Mouse (Mus musculus) neural tube, embryonic 13.5 days (tissue): ENCODE measurements around the gene Ifit3. TPM values are rescaled to one million over a fixed set of nuclear protein-coding genes. Genes with fewer than 3 reads are reported as not detected.
A peak's percentile ranks its signal among the peaks of the same experiment; 100 is the strongest.
"Not testable (repeated sequence)": the region's sequence is repeated elsewhere in the genome, so short reads cannot be mapped to it uniquely, and the experiment has no call there.

Source experiments
- ATAC-seq: fragments of 200-750 bp; cut with Nextera tagmentation; 2 replicates; pipeline ENCODE4 v1.8.0; 2017; ENCODE audit warnings: low read depth, mild to moderate bottlenecking, moderate TSS enrichment, moderate library complexity
- H3K27ac ChIP-seq: fragments of 300-500 bp; sonication (generic); replicated peaks from 2 replicates; pipeline ENCODE4 v1.5.1; 2015; ENCODE audit warnings: moderate library complexity, mild to moderate bottlenecking, inconsistent platforms
- H3K27me3 ChIP-seq: fragments of 300-500 bp; sonication (generic); 2 replicates; pipeline ENCODE4 v1.6.1; 2015; ENCODE audit warnings: mild to moderate bottlenecking, inconsistent platforms
- H3K36me3 ChIP-seq: fragments of 300-500 bp; sonication (generic); 2 replicates; pipeline ENCODE4 v1.6.1; 2015; ENCODE audit warnings: mild to moderate bottlenecking, inconsistent platforms
- H3K4me1 ChIP-seq: fragments of 300-500 bp; sonication (generic); replicated peaks from 2 replicates; pipeline ENCODE4 v1.6.1; 2015; ENCODE audit warnings: inconsistent platforms
- H3K4me2 ChIP-seq: fragments of 300-500 bp; sonication (generic); 2 replicates; pipeline ENCODE4 v1.6.1; 2015; ENCODE audit warnings: inconsistent platforms, mild to moderate bottlenecking, moderate library complexity
- H3K4me3 ChIP-seq: fragments of 300-500 bp; sonication (generic); 2 replicates; pipeline ENCODE4 v1.5.1; 2015; ENCODE audit warnings: mild to moderate bottlenecking, inconsistent platforms
- H3K9ac ChIP-seq: fragments of 300-500 bp; sonication (generic); 2 replicates; pipeline ENCODE4 v1.6.1; 2015; ENCODE audit warnings: moderate library complexity, mild to moderate bottlenecking, inconsistent platforms
- H3K9me3 ChIP-seq: fragments of 300-500 bp; sonication (generic); 2 replicates; pipeline ENCODE4 v1.6.1; 2016; ENCODE audit warnings: inconsistent platforms
- WGBS: fragments of 180-500 bp; shearing (Covaris S2); methylation state at CpG from one replicate; pipeline ENCODE4 v1.1.7; 2015; 5-methylcytosine and 5-hydroxymethylcytosine counted together
- polyA plus RNA-seq: library from polyadenylated mRNA; unstranded; fragments of >200 nt; fragmentation: Nextera tagmentation; extraction: Ambion mirVana; gene quantifications from 2 replicates; pipeline ENCODE4 v1.2.1, GENCODE M21; 2015

Gene Ifit3
- polyA plus RNA-seq, 1 experiment from 2014 or later, result 2.1 TPM

- no peak overlapping the region for H3K27ac ChIP-seq
- H3K4me3 ChIP-seq, result no peak overlapping the region
- no peaks in the 10 kb centered on the region for H3K9me3 ChIP-seq
- H3K9ac ChIP-seq, result no peak overlapping the region
- 91% methylated on average over 1 of the region's 1 CpGs for WGBS
- ATAC-seq, result no peak
- H3K27me3 ChIP-seq, result no peaks in the 10 kb centered on the region
- peaks cover 6% of the 10 kb centered on the region; the same call in 1 of the 2 replicates for H3K4me1 ChIP-seq
- H3K4me2 ChIP-seq, result no peak overlapping the region
- no peaks in the 10 kb centered on the region for H3K36me3 ChIP-seq
Measured at GRCm38 (mm10) chr19:34566178-34566784, 17.1 kb upstream of the Ifit3 start.

- peaks cover 8% of the 10 kb centered on the region; the same call in 1 of the 2 replicates for H3K4me1 ChIP-seq
- no peak overlapping the region for H3K4me2 ChIP-seq
- no peaks in the 10 kb centered on the region for H3K27me3 ChIP-seq
- no peak overlapping the region for H3K4me3 ChIP-seq
- 70% methylated on average over 7 of the region's 7 CpGs for WGBS
- H3K9me3 ChIP-seq, result no peaks in the 10 kb centered on the region
- no peaks in the 10 kb centered on the region for H3K36me3 ChIP-seq
- H3K27ac ChIP-seq, result no peak overlapping the region
- ATAC-seq, result no peak
- no peak overlapping the region for H3K9ac ChIP-seq
Measured at GRCm38 (mm10) chr19:34568988-34569895, 14.1 kb upstream of the Ifit3 start.

- no peak overlapping the region for H3K4me2 ChIP-seq
- no peaks in the 10 kb centered on the region for H3K27me3 ChIP-seq
- H3K4me1 ChIP-seq, result peaks cover 8% of the 10 kb centered on the region; the same call in 1 of the 2 replicates
- no peak for ATAC-seq
- no peaks in the 10 kb centered on the region for H3K36me3 ChIP-seq
- H3K9me3 ChIP-seq, result no peaks in the 10 kb centered on the region
- no peak overlapping the region for H3K9ac ChIP-seq
- 76% methylated on average over 4 of the region's 4 CpGs for WGBS
- H3K27ac ChIP-seq, result no peak overlapping the region
- H3K4me3 ChIP-seq, result no peak overlapping the region
Measured at GRCm38 (mm10) chr19:34569896-34570476, 13.3 kb upstream of the Ifit3 start.

- no peaks in the 10 kb centered on the region for H3K36me3 ChIP-seq
- no peaks in the 10 kb centered on the region for H3K9me3 ChIP-seq
- no peak overlapping the region for H3K9ac ChIP-seq
- no peaks in the 10 kb centered on the region for H3K27me3 ChIP-seq
- peak; percentile 72 for ATAC-seq
- no peak overlapping the region for H3K4me3 ChIP-seq
- no peak overlapping the region for H3K4me2 ChIP-seq
- H3K27ac ChIP-seq, result no peak overlapping the region
- 68% methylated on average over 1 of the region's 1 CpGs for WGBS
- H3K4me1 ChIP-seq, result peaks cover 8% of the 10 kb centered on the region; the same call in 1 of the 2 replicates
Measured at GRCm38 (mm10) chr19:34571080-34571479, 12.3 kb upstream of the Ifit3 start.

GRCm38 (mm10) chr19:34573650-34574049 is 9.7 kb upstream of the Ifit3 start:
- WGBS, result 93% methylated on average over 5 of the region's 5 CpGs
- ATAC-seq, result no peak
- Histone ChIP-seq H3K4me2 (no peak overlapping the region), H3K36me3 (no peaks in the 10 kb centered on the region), H3K27me3 (no peaks in the 10 kb centered on the region), H3K4me1 (peaks cover 8% of the 10 kb centered on the region; the same call in 1 of the 2 replicates), H3K9ac (no peak overlapping the region), H3K4me3 (no peak overlapping the region), H3K27ac (no peak overlapping the region), H3K9me3 (no peaks in the 10 kb centered on the region)

- Histone ChIP-seq H3K4me1 (no peaks in the 10 kb centered on the region), H3K36me3 (no peaks in the 10 kb centered on the region), H3K4me3 (no peak overlapping the region), H3K9ac (no peak overlapping the region), H3K27ac (no peak overlapping the region), H3K27me3 (no peaks in the 10 kb centered on the region), H3K9me3 (no peaks in the 10 kb centered on the region), H3K4me2 (no peak overlapping the region)
- WGBS, result 83% methylated on average over 1 of the region's 1 CpGs
- no peak for ATAC-seq
Measured at GRCm38 (mm10) chr19:34577121-34577520, 6.2 kb upstream of the Ifit3 start.

GRCm38 (mm10) chr19:34582696-34583095 is 635 bp upstream of the Ifit3 start:
- H3K4me3 ChIP-seq, H3K27ac ChIP-seq, ATAC-seq, H3K4me1 ChIP-seq, H3K4me2 ChIP-seq, H3K27me3 ChIP-seq, H3K36me3 ChIP-seq, H3K9ac ChIP-seq, H3K9me3 ChIP-seq: not testable (repeated sequence)
- WGBS, result 90% methylated on average over 2 of the region's 2 CpGs

- H3K4me2 ChIP-seq, H3K27ac ChIP-seq, H3K36me3 ChIP-seq, H3K4me3 ChIP-seq, H3K27me3 ChIP-seq, H3K9me3 ChIP-seq, H3K9ac ChIP-seq, H3K4me1 ChIP-seq, ATAC-seq: not testable (repeated sequence)
- 75% methylated on average over 5 of the region's 5 CpGs for WGBS
Measured at GRCm38 (mm10) chr19:34585740-34586458, 2.6 kb downstream of the Ifit3 start.

- not testable (repeated sequence) for H3K9me3 ChIP-seq, H3K36me3 ChIP-seq, H3K4me2 ChIP-seq, ATAC-seq, H3K27me3 ChIP-seq, H3K9ac ChIP-seq, H3K27ac ChIP-seq, H3K4me3 ChIP-seq, H3K4me1 ChIP-seq
- 86% methylated on average over 7 of the region's 12 CpGs for WGBS
Measured at GRCm38 (mm10) chr19:34587898-34588692, 4.8 kb downstream of the Ifit3 start.

GRCm38 (mm10) chr19:34588959-34589358 is 5.6 kb downstream of the Ifit3 start:
- Histone ChIP-seq H3K9me3 (no peaks in the 10 kb centered on the region), H3K4me2 (no peak overlapping the region), H3K9ac (no peak overlapping the region), H3K36me3 (no peaks in the 10 kb centered on the region), H3K4me3 (no peak overlapping the region), H3K27me3 (no peaks in the 10 kb centered on the region), H3K4me1 (no peaks in the 10 kb centered on the region), H3K27ac (no peak overlapping the region)
- no peak for ATAC-seq

GRCm38 (mm10) chr19:34593456-34593855 is 10.1 kb downstream of the Ifit3 start:
- no peaks in the 10 kb centered on the region for H3K4me1 ChIP-seq
- 94% methylated on average over 2 of the region's 2 CpGs for WGBS
- H3K9me3 ChIP-seq, result no peaks in the 10 kb centered on the region
- H3K27ac ChIP-seq, result no peak overlapping the region
- H3K9ac ChIP-seq, result no peak overlapping the region
- H3K27me3 ChIP-seq, result no peaks in the 10 kb centered on the region
- ATAC-seq, result no peak
- H3K4me2 ChIP-seq, result no peak overlapping the region
- H3K36me3 ChIP-seq, result no peaks in the 10 kb centered on the region
- no peak overlapping the region for H3K4me3 ChIP-seq
